Mouse (Mus musculus) heart, embryonic 15.5 days (tissue): ENCODE results near the gene Rora. TPM values are rescaled to one million over a fixed set of nuclear protein-coding genes. Genes with fewer than 3 reads are reported as not detected.

Experiments used
- ATAC-seq: fragments of 200-750 bp; cut with Nextera tagmentation; replicated peaks from 2 replicates; pipeline ENCODE4 v1.8.0; 2017; ENCODE audit warnings: low read depth, moderate TSS enrichment; ENCODE audit not compliant: insufficient number of reproducible peaks, insufficient read depth, low FRiP score
- H3K27ac ChIP-seq: fragments of 300-500 bp; sonication (generic); 2 replicates; pipeline ENCODE4 v1.5.1; 2015; ENCODE audit warnings: mild to moderate bottlenecking, inconsistent platforms
- H3K27me3 ChIP-seq: fragments of 300-500 bp; sonication (generic); 2 replicates; pipeline ENCODE4 v1.6.1; 2015; ENCODE audit warnings: inconsistent platforms
- H3K36me3 ChIP-seq: fragments of 300-500 bp; sonication (generic); 2 replicates; pipeline ENCODE4 v1.6.1; 2015; ENCODE audit warnings: mild to moderate bottlenecking, inconsistent platforms
- H3K4me1 ChIP-seq: fragments of 300-500 bp; sonication (generic); replicated peaks from 2 replicates; pipeline ENCODE4 v1.6.1; 2015; ENCODE audit warnings: inconsistent platforms
- H3K4me2 ChIP-seq: fragments of 300-500 bp; sonication (generic); 2 replicates; pipeline ENCODE4 v1.6.1; 2015; ENCODE audit warnings: inconsistent platforms, mild to moderate bottlenecking, moderate library complexity
- H3K4me3 ChIP-seq: fragments of 300-500 bp; sonication (generic); 2 replicates; pipeline ENCODE4 v1.5.1; 2015; ENCODE audit warnings: mild to moderate bottlenecking, inconsistent platforms
- H3K9ac ChIP-seq: fragments of 300-500 bp; sonication (generic); 2 replicates; pipeline ENCODE4 v1.6.1; 2015; ENCODE audit warnings: mild to moderate bottlenecking, inconsistent platforms
- H3K9me3 ChIP-seq: fragments of 300-500 bp; sonication (generic); replicated peaks from 2 replicates; pipeline ENCODE4 v1.6.1; 2016; ENCODE audit warnings: inconsistent platforms
- WGBS: fragments of 180-500 bp; shearing (Covaris S2); methylation state at CpG from one replicate; pipeline ENCODE4 v1.1.7; 2015; ENCODE audit warnings: mixed read lengths; 5-methylcytosine and 5-hydroxymethylcytosine counted together
- polyA plus RNA-seq: library from polyadenylated mRNA; unstranded; fragments of >200 nt; fragmentation: Nextera tagmentation; extraction: Ambion mirVana; gene quantifications from 2 replicates; pipeline ENCODE4 v1.2.1, GENCODE M21; 2015

Gene Rora
- polyA plus RNA-seq, 1 experiment from 2014 or later = 7.3 TPM

DNA sequence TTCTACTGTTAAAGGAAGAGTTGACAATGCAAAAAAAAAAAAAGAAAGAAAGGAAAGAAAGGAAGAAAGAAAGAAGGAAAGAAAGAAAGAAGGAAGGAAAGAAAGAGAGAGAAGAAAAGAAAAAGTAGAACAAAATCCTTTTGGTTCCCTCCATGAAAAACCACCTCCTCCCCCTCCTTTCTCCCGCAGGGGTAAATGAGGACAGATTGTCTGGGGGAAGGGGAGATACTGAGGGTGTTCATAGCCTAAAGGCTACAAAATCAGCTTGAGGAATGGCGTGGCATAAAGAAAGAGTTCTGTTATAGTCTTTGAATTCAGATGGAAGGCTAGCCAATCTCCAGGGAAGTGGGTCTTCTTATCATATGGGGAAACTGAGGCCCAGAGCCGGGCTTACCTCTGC lies 107.3 kb downstream of the Rora start:
- no peak overlapping the region for H3K4me3 ChIP-seq
- H3K27me3 ChIP-seq = no peaks in the 10 kb centered on the region
- H3K4me2 ChIP-seq = no peak overlapping the region
- peaks cover 8% of the 10 kb centered on the region for H3K4me1 ChIP-seq
- H3K9ac ChIP-seq = no peak overlapping the region
- no peak for ATAC-seq
- WGBS = 77% methylated on average over 3 of the region's 3 CpGs
- no peaks in the 10 kb centered on the region for H3K36me3 ChIP-seq
- H3K27ac ChIP-seq = no peak overlapping the region
- H3K9me3 ChIP-seq = no peaks in the 10 kb centered on the region

DNA sequence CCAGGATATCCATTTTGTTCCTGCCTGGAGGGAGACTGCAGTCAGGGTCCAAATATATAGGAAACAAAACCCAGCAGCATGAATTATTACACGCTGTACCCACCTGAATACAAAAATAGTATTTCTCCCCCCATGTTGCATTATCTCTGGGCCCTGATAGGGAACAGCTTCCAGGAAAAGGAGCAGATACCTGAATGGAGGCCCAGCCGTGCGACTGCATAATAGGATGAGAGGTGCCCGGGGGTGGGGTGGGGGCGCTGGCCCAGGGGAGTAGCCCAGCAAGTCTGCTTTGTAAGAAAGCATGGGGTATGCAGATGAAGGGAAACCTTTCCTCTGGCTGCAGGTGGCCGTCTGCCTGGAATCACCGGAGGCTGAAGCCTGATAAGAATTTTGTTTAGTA lies 108.1 kb downstream of the Rora start:
- peaks cover 8% of the 10 kb centered on the region for H3K4me1 ChIP-seq
- H3K4me3 ChIP-seq = no peak overlapping the region
- no peaks in the 10 kb centered on the region for H3K27me3 ChIP-seq
- no peak for ATAC-seq
- H3K36me3 ChIP-seq = no peaks in the 10 kb centered on the region
- 22% methylated on average over 7 of the region's 7 CpGs for WGBS
- no peaks in the 10 kb centered on the region for H3K9me3 ChIP-seq
- no peak overlapping the region for H3K9ac ChIP-seq
- no peak overlapping the region for H3K27ac ChIP-seq
- no peak overlapping the region for H3K4me2 ChIP-seq

DNA sequence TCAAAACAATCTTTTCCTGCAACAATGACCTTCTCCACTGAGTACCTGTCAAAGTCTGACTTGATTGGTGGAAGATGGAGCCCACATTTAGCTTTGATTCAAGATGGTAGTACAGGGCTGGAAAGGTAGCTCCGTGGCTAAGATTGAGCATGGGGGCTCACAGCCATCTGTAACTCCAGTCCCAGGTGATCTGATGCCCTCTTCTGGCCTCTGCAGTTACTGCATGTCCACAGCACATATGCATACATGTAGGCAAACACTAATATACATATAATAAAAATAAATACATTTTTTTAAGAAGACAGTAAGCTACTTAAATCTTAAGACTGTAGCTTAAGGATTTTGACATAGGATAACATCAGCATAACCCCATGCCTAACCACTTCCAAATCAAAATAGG lies 112.0 kb downstream of the Rora start:
- Histone ChIP-seq H3K27ac (no peak overlapping the region), H3K36me3 (no peaks in the 10 kb centered on the region), H3K4me3 (no peak overlapping the region), H3K4me1 (peaks cover 8% of the 10 kb centered on the region), H3K9ac (no peak overlapping the region), H3K4me2 (no peak overlapping the region), H3K27me3 (no peaks in the 10 kb centered on the region), H3K9me3 (no peaks in the 10 kb centered on the region)
- WGBS = 55% methylated on average over 1 of the region's 1 CpGs
- ATAC-seq = no peak

GRCm38 (mm10) chr9:68769638-68770037 lies 116.1 kb downstream of the Rora start:
- Histone ChIP-seq H3K4me1 (no peaks in the 10 kb centered on the region), H3K9ac (no peak overlapping the region), H3K27ac (no peak overlapping the region), H3K4me3 (no peak overlapping the region), H3K36me3 (no peaks in the 10 kb centered on the region), H3K27me3 (no peaks in the 10 kb centered on the region), H3K9me3 (no peaks in the 10 kb centered on the region), H3K4me2 (no peak overlapping the region)
- WGBS = 26% methylated on average over 1 of the region's 1 CpGs
- no peak for ATAC-seq

- no peak for ATAC-seq
- H3K9me3 ChIP-seq = no peaks in the 10 kb centered on the region
- no peak overlapping the region for H3K9ac ChIP-seq
- H3K27ac ChIP-seq = no peak overlapping the region
- H3K4me1 ChIP-seq = no peaks in the 10 kb centered on the region
- 78% methylated on average over 3 of the region's 3 CpGs for WGBS
- H3K27me3 ChIP-seq = no peaks in the 10 kb centered on the region
- H3K36me3 ChIP-seq = no peaks in the 10 kb centered on the region
- H3K4me2 ChIP-seq = no peak overlapping the region
- H3K4me3 ChIP-seq = no peak overlapping the region
These were observed 117.8 kb downstream of the Rora start for GRCm38 (mm10) chr9:68771383-68771782.

DNA sequence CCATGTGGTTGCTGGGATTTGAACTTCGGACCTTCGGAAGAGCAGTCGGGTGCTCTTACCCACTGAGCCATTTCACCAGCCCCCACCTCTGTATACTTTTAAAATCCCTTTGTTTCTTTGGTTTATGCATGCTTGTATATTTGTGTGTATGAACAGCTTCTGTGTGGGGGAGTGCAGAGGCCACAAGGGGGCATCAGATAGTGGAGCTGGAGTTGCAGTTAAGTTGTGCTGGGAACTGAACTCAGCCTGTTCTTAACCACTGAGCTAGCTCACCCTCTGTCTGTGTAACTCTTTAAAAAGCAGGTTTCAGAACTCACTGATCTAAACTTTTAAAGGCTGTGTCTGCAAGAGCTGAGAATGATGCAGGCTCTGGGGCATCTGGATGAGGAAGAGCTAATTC lies 120.2 kb downstream of the Rora start:
- Histone ChIP-seq H3K27me3 (no peaks in the 10 kb centered on the region), H3K9ac (no peak overlapping the region)
- WGBS = 91% methylated on average over 3 of the region's 3 CpGs

DNA sequence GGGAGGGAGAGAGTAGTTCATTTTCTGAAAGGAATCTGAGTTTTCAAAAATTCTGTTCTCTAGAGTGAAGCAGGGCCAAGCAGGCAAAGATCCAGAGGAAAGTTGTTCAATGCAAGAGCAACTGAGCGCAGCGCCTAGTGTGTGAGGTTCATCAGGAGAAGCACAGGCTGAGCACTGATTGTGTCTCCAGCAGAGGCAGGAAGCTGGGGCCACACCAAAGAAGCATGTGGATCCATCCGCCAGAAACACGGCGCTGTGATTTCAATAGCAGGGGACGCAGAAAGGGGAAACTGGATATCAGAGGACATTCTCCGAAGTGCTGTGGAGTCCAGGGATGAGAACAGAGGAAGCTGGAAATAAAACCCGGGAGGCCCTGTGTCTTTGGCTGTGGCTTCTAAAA lies 128.4 kb downstream of the Rora start:
- Histone ChIP-seq H3K4me3 (no peak overlapping the region), H3K4me1 (peaks cover 21% of the 10 kb centered on the region), H3K9me3 (no peaks in the 10 kb centered on the region), H3K4me2 (no peak overlapping the region), H3K36me3 (no peaks in the 10 kb centered on the region), H3K27me3 (no peaks in the 10 kb centered on the region), H3K27ac (peak overlapping the region; percentile 12; the same call in 1 of the 2 replicates), H3K9ac (no peak overlapping the region)
- 47% methylated on average over 8 of the region's 8 CpGs for WGBS
- no peak for ATAC-seq

More for the DNA sequence above, 120.2 kb downstream of the Rora start:
- no peak overlapping the region for H3K4me3 ChIP-seq
- no peak overlapping the region for H3K4me2 ChIP-seq
- H3K36me3 ChIP-seq = no peaks in the 10 kb centered on the region
- H3K27ac ChIP-seq = no peak overlapping the region
- H3K9me3 ChIP-seq = no peaks in the 10 kb centered on the region
- no peak for ATAC-seq
- 0 out of 2 replicates have a peak, but pooled peaks cover 4% of the 10 kb centered on the region for H3K4me1 ChIP-seq

- H3K4me3 ChIP-seq = no peak overlapping the region
- no peak overlapping the region for H3K4me2 ChIP-seq
- no peaks in the 10 kb centered on the region for H3K9me3 ChIP-seq
- H3K4me1 ChIP-seq = peaks cover 20% of the 10 kb centered on the region
- H3K27ac ChIP-seq = peak overlapping the region; percentile 12; the same call in 1 of the 2 replicates
- WGBS = 50% methylated on average over 5 of the region's 5 CpGs
- no peaks in the 10 kb centered on the region for H3K36me3 ChIP-seq
- H3K27me3 ChIP-seq = no peaks in the 10 kb centered on the region
- no peak overlapping the region for H3K9ac ChIP-seq
- ATAC-seq = 0 out of 2 replicates have a peak, but pooled peaks have one; percentile 10
These were observed 129.0 kb downstream of the Rora start for GRCm38 (mm10) chr9:68782604-68783003.

DNA sequence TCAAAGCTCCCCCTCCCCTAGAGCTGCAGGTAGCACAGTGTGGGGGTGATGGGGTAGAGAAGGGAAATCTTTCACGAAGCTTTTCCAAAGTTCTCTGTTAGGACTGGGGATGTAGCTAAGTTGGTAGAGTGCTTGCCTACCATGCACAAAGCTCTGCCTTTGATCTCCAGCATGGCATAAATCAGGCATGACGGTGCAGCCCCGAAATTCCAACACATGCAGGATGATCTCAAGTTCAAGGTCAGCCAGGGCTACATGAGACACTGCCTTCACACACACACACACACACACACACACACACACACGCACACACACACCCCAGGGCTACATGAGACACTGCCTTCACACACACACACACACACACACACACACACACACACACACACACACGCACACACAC lies 129.7 kb downstream of the Rora start:
- no peaks in the 10 kb centered on the region for H3K9me3 ChIP-seq
- WGBS = 52% methylated on average over 5 of the region's 5 CpGs
- ATAC-seq = no peak

GRCm38 (mm10) chr9:68786614-68787293 lies 133.2 kb downstream of the Rora start:
- 79% methylated on average over 8 of the region's 8 CpGs for WGBS
- Histone ChIP-seq H3K36me3 (no peaks in the 10 kb centered on the region), H3K4me3 (no peak overlapping the region), H3K4me2 (no peak overlapping the region), H3K27me3 (no peaks in the 10 kb centered on the region), H3K4me1 (peaks cover 16% of the 10 kb centered on the region), H3K9ac (no peak overlapping the region), H3K27ac (no peak overlapping the region), H3K9me3 (no peaks in the 10 kb centered on the region)
- no peak for ATAC-seq

More for the DNA sequence above, 129.7 kb downstream of the Rora start:
- no peaks in the 10 kb centered on the region for H3K36me3 ChIP-seq
- H3K9ac ChIP-seq = no peak overlapping the region
- no peaks in the 10 kb centered on the region for H3K27me3 ChIP-seq
- H3K4me3 ChIP-seq = no peak overlapping the region
- H3K4me1 ChIP-seq = peaks cover 17% of the 10 kb centered on the region
- H3K4me2 ChIP-seq = no peak overlapping the region
- H3K27ac ChIP-seq = no peak overlapping the region

- Histone ChIP-seq H3K9me3 (no peaks in the 10 kb centered on the region), H3K4me1 (peaks cover 13% of the 10 kb centered on the region), H3K9ac (no peak overlapping the region), H3K4me2 (no peak overlapping the region), H3K4me3 (no peak overlapping the region), H3K27me3 (no peaks in the 10 kb centered on the region), H3K27ac (no peak overlapping the region), H3K36me3 (no peaks in the 10 kb centered on the region)
- no peak for ATAC-seq
- 86% methylated on average over 2 of the region's 2 CpGs for WGBS
These were observed 134.1 kb downstream of the Rora start for GRCm38 (mm10) chr9:68787665-68788064.

DNA sequence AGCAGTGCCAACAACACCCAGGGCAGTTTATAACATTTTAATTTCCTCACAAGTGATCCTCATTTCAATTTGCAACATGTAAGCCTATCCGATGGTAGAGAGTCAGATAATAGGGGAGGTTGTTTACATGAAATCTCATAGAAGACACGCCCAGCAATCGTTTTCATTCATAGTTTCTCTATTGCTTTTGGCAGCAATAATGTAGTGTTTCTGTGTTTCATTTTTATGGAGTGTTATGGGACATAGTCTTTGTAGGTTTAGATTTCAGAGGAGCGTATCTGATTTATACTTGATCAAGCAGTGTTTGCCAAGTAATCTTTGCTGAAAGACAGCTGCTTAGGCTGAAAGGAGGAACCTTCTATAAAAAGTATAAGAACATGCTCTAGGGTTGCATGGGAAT lies 137.3 kb downstream of the Rora start:
- no peak overlapping the region for H3K4me3 ChIP-seq
- no peak overlapping the region for H3K4me2 ChIP-seq
- H3K4me1 ChIP-seq = peaks cover 7% of the 10 kb centered on the region; the same call in 1 of the 2 replicates
- H3K27me3 ChIP-seq = no peaks in the 10 kb centered on the region
- ATAC-seq = no peak
- H3K9me3 ChIP-seq = no peaks in the 10 kb centered on the region
- no peak overlapping the region for H3K27ac ChIP-seq
- H3K9ac ChIP-seq = no peak overlapping the region
- WGBS = 71% methylated on average over 4 of the region's 4 CpGs
- H3K36me3 ChIP-seq = no peaks in the 10 kb centered on the region
